Mouse (Mus musculus) forebrain, postnatal 0 days (tissue): ENCODE measurements around the gene Gm20431. TPM values are rescaled to one million over a fixed set of nuclear protein-coding genes. Genes with fewer than 3 reads are reported as not detected.
A peak's percentile ranks its signal among the peaks of the same experiment; 100 is the strongest.

Source experiments
- ATAC-seq: fragments of 200-750 bp; cut with Nextera tagmentation; 2 replicates; pipeline ENCODE4 v1.8.0; 2017; ENCODE audit warnings: mild to moderate bottlenecking, moderate library complexity
- DNase-seq: peaks from one replicate; pipeline ENCODE4 v3.0.0-alpha.2; 2015
- H3K27ac ChIP-seq: fragments of 300-500 bp; sonication (generic); 2 replicates; pipeline ENCODE4 v1.5.1; 2014; ENCODE audit warnings: low read depth, mild to moderate bottlenecking, antibody characterized with exemption, low read length, moderate library complexity, mixed read lengths
- H3K27me3 ChIP-seq: fragments of 300-500 bp; sonication (generic); 2 replicates; pipeline ENCODE4 v1.6.1; 2014; ENCODE audit warnings: mild to moderate bottlenecking, low read length, mixed read lengths; ENCODE audit not compliant: insufficient read depth
- H3K36me3 ChIP-seq: fragments of 300-500 bp; sonication (generic); 2 replicates; pipeline ENCODE4 v1.6.1; 2014; ENCODE audit warnings: mild to moderate bottlenecking, moderate library complexity; ENCODE audit not compliant: insufficient read depth
- H3K4me1 ChIP-seq: fragments of 300-500 bp; sonication (generic); 2 replicates; pipeline ENCODE4 v1.6.1; 2014; ENCODE audit warnings: antibody characterized with exemption; ENCODE audit not compliant: insufficient read depth
- H3K4me2 ChIP-seq: fragments of 300-500 bp; sonication (generic); 2 replicates; pipeline ENCODE4 v1.6.1; 2014; ENCODE audit warnings: low read depth, mild to moderate bottlenecking, moderate library complexity
- H3K4me3 ChIP-seq: fragments of 300-500 bp; sonication (generic); 2 replicates; pipeline ENCODE4 v1.5.1; 2014; ENCODE audit warnings: low read depth, low read length, mixed read lengths
- H3K9ac ChIP-seq: fragments of 300-500 bp; sonication (generic); 2 replicates; pipeline ENCODE4 v1.6.1; 2014; ENCODE audit warnings: mild to moderate bottlenecking
- H3K9me3 ChIP-seq: fragments of 300-500 bp; sonication (generic); 2 replicates; pipeline ENCODE4 v1.6.1; 2016; ENCODE audit warnings: low read length
- CTCF ChIP-seq: sonication (generic); IDR thresholded peaks from 2 replicates; pipeline ENCODE4 v1.5.1; 2016; ENCODE audit warnings: antibody characterized with exemption, control low read depth, low read depth
- WGBS: fragments of 180-500 bp; shearing (Covaris S2); extraction: QIAGEN DNeasy Blood & Tissue Kit; methylation state at CpG from one replicate; pipeline ENCODE4 v1.1.7; 2014; 5-methylcytosine and 5-hydroxymethylcytosine counted together
- polyA plus RNA-seq: library from polyadenylated mRNA; unstranded; fragments of >200 nt; fragmentation: Nextera tagmentation; extraction: Ambion mirVana; gene quantifications from 2 replicates; pipeline ENCODE4 v1.2.1, GENCODE M21; 2015
- total RNA-seq: library from RNA; depleted of rRNA; stranded (reverse); fragments of >200 nt; gene quantifications from 2 replicates; pipeline ENCODE4 v1.2.3, GENCODE M21; 2014

The Gm20431 gene
- total and polyA plus RNA-seq, 2 experiments from 2014 or later, result 9.7 TPM; not detected in 1

GRCm38 (mm10) chr2:167683721-167684120, 22.4 kb upstream of the Gm20431 start:
- no peaks in the 10 kb centered on the region for H3K36me3 ChIP-seq
- DNase-seq (no peak), ATAC-seq (no peak)
- H3K9ac ChIP-seq, result no peak overlapping the region
- H3K27ac ChIP-seq, result no peak overlapping the region
- H3K4me2 ChIP-seq, result no peak overlapping the region
- H3K27me3 ChIP-seq, result no peaks in the 10 kb centered on the region
- TF ChIP-seq CTCF, result no peak
- no peaks in the 10 kb centered on the region for H3K4me1 ChIP-seq
- H3K4me3 ChIP-seq, result no peak overlapping the region
- H3K9me3 ChIP-seq, result no peaks in the 10 kb centered on the region
- WGBS, result 88% methylated on average over 3 of the region's 3 CpGs

- no peaks in the 10 kb centered on the region for H3K27me3 ChIP-seq
- ATAC-seq, result no peak
- H3K36me3 ChIP-seq, result no peaks in the 10 kb centered on the region
- 45% methylated on average over 5 of the region's 5 CpGs for WGBS
- H3K9ac ChIP-seq, result no peak overlapping the region
- H3K4me2 ChIP-seq, result no peak overlapping the region
- H3K27ac ChIP-seq, result no peak overlapping the region
- DNase-seq, result peak; percentile 57
- TF ChIP-seq CTCF, result peak; percentile 66
- no peak overlapping the region for H3K4me3 ChIP-seq
- no peaks in the 10 kb centered on the region for H3K4me1 ChIP-seq
- no peaks in the 10 kb centered on the region for H3K9me3 ChIP-seq
Measured at GRCm38 (mm10) chr2:167680657-167681056, 19.4 kb upstream of the Gm20431 start.

GRCm38 (mm10) chr2:167679902-167680430, 18.7 kb upstream of the Gm20431 start:
- no peak overlapping the region for H3K4me2 ChIP-seq
- H3K9me3 ChIP-seq, result no peaks in the 10 kb centered on the region
- peak; percentile 96 for TF ChIP-seq CTCF
- H3K4me1 ChIP-seq, result no peaks in the 10 kb centered on the region
- H3K36me3 ChIP-seq, result no peaks in the 10 kb centered on the region
- no peak overlapping the region for H3K4me3 ChIP-seq
- DNase-seq (peak; percentile 82), ATAC-seq (peak; percentile 87)
- H3K27me3 ChIP-seq, result no peaks in the 10 kb centered on the region
- H3K9ac ChIP-seq, result no peak overlapping the region
- WGBS, result 3% methylated on average over 13 of the region's 13 CpGs
- no peak overlapping the region for H3K27ac ChIP-seq

- Histone ChIP-seq H3K4me1 (no peaks in the 10 kb centered on the region), H3K9me3 (no peaks in the 10 kb centered on the region), H3K9ac (no peak overlapping the region), H3K4me3 (no peak overlapping the region), H3K27me3 (no peaks in the 10 kb centered on the region), H3K36me3 (no peaks in the 10 kb centered on the region), H3K27ac (no peak overlapping the region), H3K4me2 (no peak overlapping the region)
- DNase-seq (no peak), ATAC-seq (no peak)
- TF ChIP-seq CTCF, result peak; percentile 37; the same call in 1 of the 2 replicates
- WGBS, result 47% methylated on average over 5 of the region's 5 CpGs
Measured at GRCm38 (mm10) chr2:167678600-167678999, 17.3 kb upstream of the Gm20431 start.

- no peak overlapping the region for H3K4me3 ChIP-seq
- H3K4me2 ChIP-seq, result no peak overlapping the region
- no peaks in the 10 kb centered on the region for H3K9me3 ChIP-seq
- no peaks in the 10 kb centered on the region for H3K4me1 ChIP-seq
- DNase-seq (no peak), ATAC-seq (no peak)
- H3K36me3 ChIP-seq, result no peaks in the 10 kb centered on the region
- no peak overlapping the region for H3K9ac ChIP-seq
- no peak overlapping the region for H3K27ac ChIP-seq
- TF ChIP-seq CTCF, result peak; percentile 56
- 42% methylated on average over 14 of the region's 14 CpGs for WGBS
- no peaks in the 10 kb centered on the region; the same call in 1 of the 2 replicates for H3K27me3 ChIP-seq
Measured at GRCm38 (mm10) chr2:167675120-167675909, 14.0 kb upstream of the Gm20431 start.

- Histone ChIP-seq H3K27me3 (no peaks in the 10 kb centered on the region; the same call in 1 of the 2 replicates), H3K27ac (no peak overlapping the region), H3K4me1 (no peaks in the 10 kb centered on the region), H3K9ac (no peak overlapping the region), H3K36me3 (no peaks in the 10 kb centered on the region), H3K4me3 (no peak overlapping the region), H3K9me3 (no peaks in the 10 kb centered on the region), H3K4me2 (no peak overlapping the region)
- WGBS, result 39% methylated on average over 13 of the region's 13 CpGs
- no peak for TF ChIP-seq CTCF
- ATAC-seq (peak; percentile 43; the same call in 1 of the 2 replicates), DNase-seq (no peak)
Measured at GRCm38 (mm10) chr2:167672212-167672685, 11.0 kb upstream of the Gm20431 start.

- Histone ChIP-seq H3K4me2 (no peak overlapping the region), H3K36me3 (no peaks in the 10 kb centered on the region), H3K9ac (no peak overlapping the region), H3K27ac (no peak overlapping the region), H3K9me3 (no peaks in the 10 kb centered on the region), H3K4me3 (no peak overlapping the region), H3K4me1 (no peaks in the 10 kb centered on the region), H3K27me3 (no peaks in the 10 kb centered on the region; the same call in 1 of the 2 replicates)
- ATAC-seq (no peak), DNase-seq (no peak)
- 88% methylated on average over 5 of the region's 5 CpGs for WGBS
- TF ChIP-seq CTCF, result no peak
Measured at GRCm38 (mm10) chr2:167671101-167671633, 9.9 kb upstream of the Gm20431 start.
